Mouse (Mus musculus) lung, postnatal 10 days (tissue): ENCODE measurements around the gene Tmed6.
"Not testable (repeated sequence)": the region's sequence is repeated elsewhere in the genome, so short reads cannot be mapped to it uniquely, and the experiment has no call there.

Experiments used
- DNase-seq: peaks from one replicate; pipeline ENCODE4 v3.0.0; 2021

The Tmed6 gene

GRCm38 (mm10) chr8:107065511-107066496 is at the start of gene Tmed6:
Gene Tmed6 (minus strand): TSS chr8:107065644.
- DNase-seq = peak; percentile 67

- DNase-seq = no peak
These were observed 49.5 kb upstream of the Tmed6 start for GRCm38 (mm10) chr8:107115008-107115320.

GRCm38 (mm10) chr8:107114150-107115007 is 48.9 kb upstream of the Tmed6 start:
- peak; percentile 36 for DNase-seq

- no peak for DNase-seq
These were observed 47.8 kb upstream of the Tmed6 start for GRCm38 (mm10) chr8:107113209-107113608.

- peak; percentile 45 for DNase-seq
These were observed 46.1 kb upstream of the Tmed6 start for GRCm38 (mm10) chr8:107111340-107112105.

DNA sequence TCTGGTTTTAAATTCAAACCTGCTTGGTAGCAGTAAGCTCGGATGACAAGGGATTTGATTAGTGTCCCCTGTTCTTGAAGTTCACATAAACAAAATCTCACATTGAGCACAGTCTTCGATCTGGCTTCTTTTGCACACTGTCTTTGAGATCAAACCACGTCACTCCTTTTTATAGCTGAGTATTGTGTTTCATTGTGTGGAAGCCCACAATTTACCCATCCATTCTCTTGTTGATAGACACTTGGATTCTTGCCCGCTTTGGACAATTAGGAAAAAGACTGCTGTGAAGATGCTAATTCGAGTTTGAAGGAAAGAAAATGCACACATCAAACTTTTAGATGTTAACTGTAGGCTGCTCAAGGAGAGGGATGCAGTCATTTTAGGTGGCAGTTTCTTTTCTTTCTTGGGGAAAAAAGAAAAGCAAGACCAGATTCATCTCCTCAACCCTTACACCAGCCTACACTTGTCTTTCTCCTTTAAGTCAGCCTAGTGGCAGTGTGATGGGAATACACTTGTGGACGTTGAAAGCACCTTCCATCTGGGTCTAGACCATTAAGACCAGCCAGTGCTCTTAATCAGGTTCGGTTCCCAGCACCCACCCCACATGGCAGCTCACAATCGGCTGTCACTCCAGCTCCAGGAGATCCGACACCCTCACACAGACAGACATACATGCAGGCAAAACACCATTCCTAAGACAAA is 45.3 kb upstream of the Tmed6 start:
- no peak for DNase-seq

DNA sequence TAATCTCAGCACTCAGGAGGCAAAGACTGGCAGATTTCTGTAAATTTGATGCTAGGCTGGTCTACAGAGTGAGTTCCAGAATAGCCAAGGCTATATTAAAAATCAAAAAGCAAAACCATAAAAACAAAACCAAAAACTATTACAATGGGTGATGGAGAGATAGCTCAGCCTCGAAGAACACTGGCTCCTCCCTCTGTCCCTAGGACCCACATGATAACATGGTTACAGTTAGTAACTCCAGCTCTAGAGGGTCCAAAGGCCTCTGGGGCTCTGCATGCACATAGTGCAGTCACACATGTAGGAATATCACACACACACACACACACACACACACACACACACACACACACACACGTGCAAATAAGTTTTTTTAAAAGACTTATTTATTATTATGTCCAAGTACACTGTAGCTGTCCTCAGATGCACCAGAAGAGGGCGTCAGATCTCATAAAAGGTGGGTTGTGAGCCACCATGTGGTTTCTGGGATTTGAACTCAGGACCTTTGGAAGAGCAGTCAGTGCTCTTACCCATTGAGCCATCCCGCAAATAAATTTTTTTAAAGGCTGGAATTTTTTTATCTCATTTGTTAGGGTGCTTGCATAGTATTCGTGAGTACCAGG is 44.5 kb upstream of the Tmed6 start:
- DNase-seq = no peak

DNA sequence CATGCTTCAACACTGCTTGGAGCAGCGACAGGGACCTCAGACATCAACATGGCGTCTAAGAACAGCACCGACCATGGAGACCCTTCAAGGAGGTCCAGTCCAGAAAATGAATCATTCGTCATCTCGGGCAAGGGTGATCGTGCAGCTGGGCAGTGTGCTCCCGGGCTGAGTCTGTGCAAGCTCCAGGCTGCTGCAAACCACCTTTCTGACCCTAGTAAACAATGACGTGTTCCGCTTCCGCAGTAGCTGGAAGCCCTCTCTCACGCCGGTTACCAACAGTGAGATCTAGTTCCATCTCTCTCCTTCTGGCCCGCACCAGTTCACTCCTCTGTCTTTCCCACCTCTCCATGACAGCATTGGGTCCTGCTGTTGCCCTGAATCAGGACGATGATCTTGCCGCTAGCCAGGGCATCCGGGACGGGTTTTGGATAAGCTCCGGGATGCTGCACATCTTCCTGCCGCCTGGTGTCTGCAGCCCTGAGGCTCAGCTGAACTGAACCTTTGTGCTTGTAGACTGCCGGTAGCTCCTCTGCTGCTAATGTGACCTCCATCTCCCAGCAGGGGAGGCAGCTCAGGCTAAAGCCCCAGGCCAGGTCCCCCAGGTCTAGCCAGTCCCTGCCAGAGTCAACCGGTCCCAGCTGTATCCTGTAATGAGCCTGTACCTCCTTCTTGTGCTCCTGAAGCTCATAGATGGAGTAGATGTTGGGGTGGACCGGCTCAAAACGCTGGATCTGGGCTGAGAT is 43.7 kb upstream of the Tmed6 start:
- DNase-seq = peak; percentile 23

GRCm38 (mm10) chr8:107108089-107108488 is 42.6 kb upstream of the Tmed6 start:
- DNase-seq = not testable (repeated sequence)

DNA sequence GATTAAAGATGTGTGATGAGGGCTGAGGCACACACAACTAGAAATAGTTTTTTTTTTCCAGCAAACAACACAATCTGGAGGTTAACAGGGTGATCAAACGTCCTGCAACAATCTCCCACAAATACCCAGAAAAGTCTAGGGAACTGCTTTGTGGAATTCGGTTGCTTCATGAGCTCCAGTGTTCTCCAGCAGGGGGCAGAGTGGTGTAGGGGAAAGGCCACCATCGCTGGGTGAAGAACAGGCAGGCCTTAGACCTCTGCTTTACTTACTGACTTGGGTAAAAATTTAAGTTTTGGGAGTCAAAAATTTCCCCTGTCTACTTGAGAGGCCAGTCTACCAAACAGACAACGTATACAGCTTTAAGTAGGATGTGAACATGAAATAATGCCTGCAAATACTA is 39.1 kb upstream of the Tmed6 start:
- DNase-seq = peak; percentile 88

GRCm38 (mm10) chr8:107100635-107101034 is 35.2 kb upstream of the Tmed6 start:
- DNase-seq = no peak

DNA sequence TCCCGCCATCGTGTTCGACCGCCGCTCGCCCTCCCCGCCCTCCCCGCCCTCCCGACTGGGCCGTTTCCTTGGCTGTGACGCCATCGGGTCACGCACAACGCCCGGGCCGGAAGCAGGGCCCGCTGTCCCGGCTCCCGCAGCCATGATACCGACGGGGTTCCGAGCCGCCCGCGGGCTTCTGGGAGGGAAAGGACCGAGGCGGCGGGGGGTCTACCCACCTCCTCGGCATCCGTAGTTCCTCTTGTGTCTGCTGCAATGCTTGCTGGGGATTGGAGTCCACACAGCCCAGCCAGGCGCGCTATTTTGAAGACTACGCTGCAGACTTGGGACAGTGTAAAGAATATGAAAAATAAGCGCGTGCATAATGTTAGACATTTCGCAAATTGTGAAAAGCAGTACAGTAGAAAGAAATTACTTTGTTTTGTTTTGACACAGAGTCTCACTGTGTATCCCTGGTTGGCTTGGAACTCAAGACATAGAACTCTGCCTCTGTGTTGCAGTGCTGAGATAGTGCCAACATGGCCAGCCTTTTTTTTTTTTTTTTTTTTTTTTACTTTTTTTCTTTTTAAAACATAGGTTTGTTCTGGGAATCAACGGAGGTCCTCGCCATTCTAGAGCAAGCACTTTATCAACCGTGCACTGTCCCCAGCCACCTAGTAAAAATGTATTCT is 31.1 kb upstream of the Tmed6 start, which contains the start of gene Terf2:
Gene Terf2 (minus strand): TSS at position 182 of the 671 bp plus-strand sequence.
- peak; percentile 96 for DNase-seq

- DNase-seq = no peak
These were observed 30.4 kb upstream of the Tmed6 start for GRCm38 (mm10) chr8:107095717-107096365.

DNA sequence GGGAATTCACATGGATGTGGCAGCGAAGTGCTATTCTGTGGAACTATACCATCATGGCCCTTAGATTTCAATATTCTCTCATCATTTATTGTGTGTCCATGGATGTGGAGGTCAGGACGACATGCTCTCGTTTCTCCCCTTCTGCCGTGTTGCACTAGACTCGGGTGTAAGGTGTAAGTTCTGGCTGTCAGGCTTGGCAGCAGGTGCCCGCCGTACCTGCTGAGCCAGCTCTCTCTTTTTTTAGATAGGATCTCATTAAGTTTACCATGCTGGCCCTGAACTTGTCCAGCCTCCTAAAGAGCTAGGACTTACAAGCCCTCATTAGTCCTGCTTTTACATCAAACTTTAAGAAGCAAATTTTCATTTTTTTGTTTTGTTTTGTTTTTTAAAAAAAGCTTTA is 25.1 kb upstream of the Tmed6 start:
- DNase-seq = no peak

DNA sequence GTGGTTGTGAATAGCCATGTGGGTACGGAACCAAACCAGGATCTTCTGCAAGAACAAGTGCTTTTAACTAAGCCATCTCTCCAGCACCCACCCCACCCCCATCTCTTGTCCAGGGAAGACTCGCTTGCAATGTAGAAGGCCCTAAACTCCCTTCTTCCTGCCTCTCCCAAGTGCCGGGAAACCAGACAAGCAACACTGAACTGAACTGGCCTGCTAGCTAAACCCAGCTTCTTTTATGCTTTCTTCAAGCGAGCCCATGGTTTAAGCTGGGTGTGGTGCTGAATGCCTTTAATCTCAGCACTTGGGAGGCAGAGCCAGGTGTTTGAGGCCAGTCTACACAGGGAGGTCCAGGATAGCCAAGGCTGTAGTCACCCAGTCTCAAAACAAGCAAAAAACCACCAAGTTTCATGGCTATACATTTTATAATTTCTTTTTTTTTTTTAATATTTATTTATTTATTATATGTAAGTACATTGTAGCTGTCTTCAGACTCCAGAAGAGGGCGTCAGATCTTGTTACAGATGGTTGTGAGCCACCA is 23.2 kb upstream of the Tmed6 start:
- no peak for DNase-seq

- no peak for DNase-seq
These were observed 20.6 kb upstream of the Tmed6 start for GRCm38 (mm10) chr8:107086018-107086417.

DNA sequence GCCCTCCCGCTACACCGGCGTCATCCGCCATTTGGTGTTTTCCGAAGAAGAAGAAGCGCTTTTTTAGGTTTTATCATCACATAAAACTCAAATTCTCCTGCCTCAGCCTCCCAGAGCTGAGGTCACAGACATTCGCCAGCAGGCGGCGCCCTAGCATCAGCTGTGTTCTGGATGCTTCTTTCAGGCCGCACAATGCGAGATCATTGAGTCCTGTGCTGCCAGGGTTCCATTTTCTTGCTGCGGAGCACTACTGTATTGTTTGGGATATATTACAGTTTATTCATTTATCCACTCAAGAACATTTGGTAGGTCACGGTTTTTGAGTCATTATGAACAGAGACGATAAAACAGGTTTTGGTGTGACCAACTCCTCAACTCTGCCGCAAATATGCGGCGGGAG is 19.9 kb upstream of the Tmed6 start:
- no peak for DNase-seq

DNA sequence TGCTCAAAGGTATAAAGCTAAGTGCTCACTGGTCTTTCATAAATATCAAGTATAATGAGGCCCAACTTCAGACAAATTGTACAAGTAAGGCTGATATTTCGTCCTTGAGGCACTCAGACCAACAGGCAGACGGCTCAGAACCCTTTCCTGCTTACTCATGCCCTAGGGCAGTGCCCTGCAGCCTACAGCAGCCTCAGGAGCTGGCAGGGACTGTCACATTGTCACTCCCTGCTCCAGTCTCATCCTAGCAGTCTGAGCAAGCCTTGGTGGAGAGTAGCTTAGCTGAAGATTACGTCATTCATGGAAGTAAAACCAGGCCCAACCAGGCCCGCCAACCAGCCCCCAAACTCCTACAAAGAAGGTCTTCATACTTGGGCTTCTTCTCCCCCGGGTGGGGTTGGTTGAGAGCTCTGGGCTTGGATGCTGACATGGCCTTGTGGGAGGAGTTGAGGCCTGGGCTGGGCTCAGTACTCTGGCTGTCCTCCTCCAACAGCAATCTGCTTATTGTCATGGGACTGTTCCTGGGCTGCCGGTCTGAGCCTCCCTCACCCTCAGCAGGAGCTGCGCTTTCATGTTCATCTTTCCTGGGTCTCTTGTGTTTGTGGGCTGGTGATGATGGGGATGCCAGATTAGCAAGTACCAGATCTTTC is 10.9 kb upstream of the Tmed6 start:
- no peak for DNase-seq

- no peak for DNase-seq
These were observed 8.7 kb upstream of the Tmed6 start for GRCm38 (mm10) chr8:107074128-107074527.
